Mouse (Mus musculus) liver, embryonic 14.5 days (tissue): Measurements from ENCODE around the gene Ipo4.

ENCODE experiments used
- CTCF ChIP-seq: IDR thresholded peaks from 2 replicates; pipeline ENCODE4 v1.5.1; 2016; ENCODE audit warnings: antibody characterized with exemption, low read depth, control low read depth
- EP300 ChIP-seq: IDR thresholded peaks from 2 replicates; pipeline ENCODE4 v1.6.1; 2016; ENCODE audit warnings: antibody characterized with exemption, low read depth

DNA sequence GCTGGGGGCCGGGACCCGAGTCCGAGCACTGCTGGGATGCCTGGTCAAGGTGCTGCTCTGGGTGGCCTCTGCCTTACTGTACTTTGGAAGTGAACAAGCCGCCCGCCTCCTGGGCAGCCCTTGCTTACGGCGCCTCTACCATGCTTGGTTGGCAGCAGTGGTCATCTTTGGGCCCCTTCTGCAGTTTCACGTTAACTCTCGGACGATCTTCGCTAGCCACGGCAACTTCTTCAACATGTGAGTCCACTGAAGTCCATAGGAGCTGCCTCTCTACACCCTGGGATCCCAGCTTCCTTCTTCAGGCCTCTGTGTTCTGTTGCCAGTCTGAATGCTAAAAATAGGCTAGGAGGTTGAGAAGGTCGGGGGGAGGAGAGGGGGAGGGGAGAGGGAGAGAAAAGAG is 60.0 kb downstream of the Ipo4 start:
- TF ChIP-seq CTCF, result no peak
- TF ChIP-seq EP300, result no peak
